In the genomic region with DNA sequence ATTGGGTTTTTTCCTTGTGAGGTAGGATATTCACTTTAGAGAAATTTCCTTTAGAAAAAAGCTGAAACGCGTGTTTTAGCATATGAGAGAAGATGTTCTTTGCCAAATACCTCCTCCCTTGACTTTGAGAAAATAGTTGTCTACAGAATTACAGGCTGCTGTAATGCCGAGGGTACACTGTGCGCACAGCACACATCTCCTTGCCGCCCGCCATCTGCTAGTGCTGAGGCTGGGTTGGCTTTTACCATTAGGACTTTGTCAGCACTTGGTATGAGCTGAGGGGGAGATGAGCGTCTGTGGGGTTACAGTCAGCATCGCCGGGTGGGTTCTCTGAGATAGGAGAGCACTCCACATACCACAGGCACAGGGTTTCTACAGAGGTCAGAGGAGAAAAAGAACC, we compare ENCODE assay signal across 16 mouse cellular contexts.
"Had no signal": no experiment of that assay in that cellular context is flagged by ENCODE, and none has a peak within 500 bp of the region (broad histone marks: within the 10 kb centered on the region; RNA-seq: fewer than 3 reads in every experiment).

No protein-coding gene starts in this region.

- H3K4me1 ChIP-seq: liver, embryonic 13.5 days; stomach, embryonic 15.5 days had no signal

- H3K4me3 ChIP-seq: left cerebral cortex, adult 2 months; liver, embryonic 13.5 days; midbrain, embryonic 12.5 days; midbrain, embryonic 15.5 days; stomach, embryonic 15.5 days had no signal

- H3K27me3 ChIP-seq: liver, embryonic 13.5 days; midbrain, embryonic 12.5 days; midbrain, embryonic 15.5 days; stomach, embryonic 15.5 days had no signal

- H3K9me3 ChIP-seq: liver, embryonic 13.5 days; midbrain, embryonic 12.5 days; midbrain, embryonic 15.5 days; stomach, embryonic 15.5 days had no signal

- DNase-seq: kidney, adult 18-20 months; kidney, postnatal 25 days; liver, embryonic 13.5 days; lung, adult 2 months; lung, postnatal 14 days; lung, postnatal 4 days; right cerebral cortex, postnatal 14 days; spleen, adult 18-20 months; thymus, adult 18-20 months; thymus, postnatal 36 days had no signal

- ATAC-seq: inflammation-experienced regulatory T-cells, adult 6 months; intestine, embryonic 16.5 days; midbrain, embryonic 15.5 days had no signal
